Comparison of ENCODE assay signal across 40 mouse cellular contexts in the genomic region with DNA sequence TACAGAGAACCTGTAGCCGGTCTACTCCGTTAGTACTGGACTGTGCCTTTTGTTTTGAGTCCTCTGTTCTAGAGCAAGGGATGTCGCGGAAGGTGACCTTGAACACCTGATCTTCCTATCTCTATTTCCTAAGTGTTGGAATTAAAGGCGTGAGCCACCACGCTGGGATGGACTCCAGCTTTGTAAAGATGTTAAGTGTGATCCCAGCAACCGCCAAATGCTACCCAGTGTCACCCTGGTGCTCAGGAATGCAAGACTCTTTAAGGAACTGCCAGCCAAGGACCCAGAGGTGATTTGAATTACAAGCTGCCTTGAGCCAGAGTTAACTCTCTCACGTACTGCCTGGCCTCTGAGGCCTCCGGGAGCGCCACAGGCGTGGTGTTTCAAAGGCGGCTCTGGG. TPM values are rescaled to one million over a fixed set of nuclear protein-coding genes. Genes with fewer than 3 reads are reported as not detected.
DNase-seq lines count a peak whose midpoint lies in the region; ATAC-seq and TF ChIP-seq lines count a peak whose summit lies in the region.
"Had no signal": no experiment of that assay in that cellular context is flagged by ENCODE, and none has a peak within 500 bp of the region (broad histone marks: within the 10 kb centered on the region; RNA-seq: fewer than 3 reads in every experiment).

No protein-coding gene starts in this region.

- no peak overlapping the region for H3K4me3 ChIP-seq in hindbrain, embryonic 10.5 days
- no peak overlapping the region for H3K4me3 ChIP-seq in hindbrain, embryonic 12.5 days
- H3K4me3 ChIP-seq in E14TG2a.4 (replicated peaks; ENCODE audit: low read length) (peak overlapping the region; percentile 58; the same call in 1 of the 2 replicates), ES-Bruce4 (ENCODE audit: low read depth, low read length) (no peak overlapping the region)
- no peak overlapping the region for H3K4me3 ChIP-seq in limb, embryonic 10.5 days
- H3K4me3 ChIP-seq: erythroblast, embryonic 14.5 days; forebrain, embryonic 13.5 days; heart, embryonic 12.5 days; layer of hippocampus, adult 2 months; limb, embryonic 15.5 days; liver, embryonic 13.5 days; megakaryocyte, embryonic 14.5 days had no signal

- H3K4me1 ChIP-seq in hindbrain, embryonic 10.5 days (replicated peaks), result peaks cover 11% of the 10 kb centered on the region
- no peaks in the 10 kb centered on the region for H3K4me1 ChIP-seq in hindbrain, embryonic 12.5 days
- H3K4me1 ChIP-seq in E14TG2a.4 (replicated peaks; ENCODE audit: low read depth, low read length), result peaks cover 58% of the 10 kb centered on the region
- H3K4me1 ChIP-seq in ES-Bruce4 (ENCODE audit: control insufficient read depth, insufficient read depth, low read length), result peaks cover 2% of the 10 kb centered on the region
- peaks cover 3% of the 10 kb centered on the region; the same call in 1 of the 2 replicates for H3K4me1 ChIP-seq in limb, embryonic 10.5 days
- H3K4me1 ChIP-seq: forebrain, embryonic 13.5 days; heart, embryonic 12.5 days; liver, embryonic 13.5 days; megakaryocyte, embryonic 14.5 days had no signal

- no peaks in the 10 kb centered on the region for H3K36me3 ChIP-seq in hindbrain, embryonic 10.5 days
- no peaks in the 10 kb centered on the region for H3K36me3 ChIP-seq in hindbrain, embryonic 12.5 days
- H3K36me3 ChIP-seq in E14TG2a.4 (ENCODE audit: insufficient read depth, low read length) (no peaks in the 10 kb centered on the region), ES-Bruce4 (ENCODE audit: control insufficient read depth, insufficient read depth, low read length, poor library complexity, severe bottlenecking) (no peaks in the 10 kb centered on the region)
- no peaks in the 10 kb centered on the region for H3K36me3 ChIP-seq in limb, embryonic 10.5 days
- H3K36me3 ChIP-seq: heart, embryonic 12.5 days; limb, embryonic 15.5 days; liver, embryonic 13.5 days had no signal

- no peak overlapping the region for H3K4me2 ChIP-seq in hindbrain, embryonic 12.5 days (replicated peaks)
- H3K4me2 ChIP-seq: forebrain, embryonic 13.5 days; heart, embryonic 12.5 days; limb, embryonic 15.5 days; liver, embryonic 13.5 days had no signal

- H3K9me3 ChIP-seq in hindbrain, embryonic 10.5 days, result no peaks in the 10 kb centered on the region
- H3K9me3 ChIP-seq in hindbrain, embryonic 12.5 days (replicated peaks), result no peaks in the 10 kb centered on the region
- H3K9me3 ChIP-seq in E14TG2a.4 (ENCODE audit: low read length) (no peaks in the 10 kb centered on the region), ES-Bruce4 (replicated peaks; ENCODE audit: control insufficient read depth, insufficient read depth, low read length, poor library complexity, severe bottlenecking) (no peaks in the 10 kb centered on the region)
- H3K9me3 ChIP-seq in limb, embryonic 10.5 days (replicated peaks), result no peaks in the 10 kb centered on the region
- H3K9me3 ChIP-seq: forebrain, embryonic 13.5 days; heart, embryonic 12.5 days; limb, embryonic 15.5 days; liver, embryonic 13.5 days had no signal

- H3K9ac ChIP-seq in hindbrain, embryonic 12.5 days, result no peak overlapping the region
- H3K9ac ChIP-seq in ES-Bruce4 (ENCODE audit: low read depth, poor library complexity, severe bottlenecking), result no peak overlapping the region
- H3K9ac ChIP-seq: forebrain, embryonic 13.5 days; heart, embryonic 12.5 days; limb, embryonic 15.5 days; liver, embryonic 13.5 days had no signal

- H3K27me3 ChIP-seq in hindbrain, embryonic 10.5 days (ENCODE audit: insufficient read depth, poor library complexity, severe bottlenecking), result peaks cover 71% of the 10 kb centered on the region
- H3K27me3 ChIP-seq in hindbrain, embryonic 12.5 days, result peaks cover 51% of the 10 kb centered on the region
- H3K27me3 ChIP-seq in E14TG2a.4 (ENCODE audit: insufficient read depth, low read length) (peaks cover 25% of the 10 kb centered on the region), ES-Bruce4 (ENCODE audit: control insufficient read depth, insufficient read depth, low read length, poor library complexity, severe bottlenecking) (no peaks in the 10 kb centered on the region)
- H3K27me3 ChIP-seq in limb, embryonic 10.5 days (ENCODE audit: low read depth, poor library complexity, severe bottlenecking), result peaks cover 68% of the 10 kb centered on the region

- peak; percentile 13 for DNase-seq in hindbrain, embryonic 10.5 days (ENCODE audit: low spot score)
- DNase-seq in limb, embryonic 10.5 days (ENCODE audit: low spot score), result peak; percentile 33
- DNase-seq in yolk sac, embryonic 10.5 days (ENCODE audit: low spot score), result no peak
- DNase-seq: adrenal gland, postnatal 36 days; B cell, adult 2 months; cerebellum, adult 2 months; cerebellum, postnatal 14 days; gastrocnemius, postnatal 25 days; heart, adult 18-20 months; heart, postnatal 4 days; kidney, adult 18-20 months; kidney, postnatal 36 days; liver, embryonic 13.5 days; lung, adult 18-20 months; lung, postnatal 4 days; right cerebral cortex, postnatal 25 days; spleen, adult 18-20 months; thymus, postnatal 14 days had no signal

- ATAC-seq in hindbrain, embryonic 12.5 days (ENCODE audit: low FRiP score), result no peak
- ATAC-seq in granulocyte monocyte progenitor cell, adult 5-6 weeks (replicated peaks; ENCODE audit: poor library complexity, severe bottlenecking), result no peak
- ATAC-seq: forebrain, embryonic 13.5 days; hindbrain, embryonic 16.5 days; lung, postnatal 0 days; Patski had no signal

- no peak overlapping the region for H3K27ac ChIP-seq in hindbrain, embryonic 10.5 days
- no peak overlapping the region for H3K27ac ChIP-seq in hindbrain, embryonic 12.5 days
- H3K27ac ChIP-seq in ES-Bruce4 (ENCODE audit: insufficient read depth, low read length), result peak overlapping the region; percentile 88
- H3K27ac ChIP-seq in limb, embryonic 10.5 days, result no peak overlapping the region
- H3K27ac ChIP-seq: forebrain, embryonic 13.5 days; layer of hippocampus, adult 2 months; limb, embryonic 15.5 days; liver, embryonic 13.5 days had no signal

- WGBS in hindbrain, embryonic 10.5 days, result 23% methylated on average over 12 of the region's 12 CpGs
- WGBS in hindbrain, embryonic 12.5 days, result 18% methylated on average over 12 of the region's 12 CpGs
- WGBS in limb, embryonic 10.5 days, result 11% methylated on average over 12 of the region's 12 CpGs

- TF ChIP-seq POLR2A in ES-Bruce4 (IDR thresholded peaks at IDR 0.05; ENCODE audit: insufficient read depth, low read length), result no peak

- peak; percentile 96 for TF ChIP-seq EP300 in ES-Bruce4 (IDR thresholded peaks at IDR 0.05; ENCODE audit: insufficient read depth, low read depth, low read length)

- TF ChIP-seq CTCF in E14TG2a.4 (conservative IDR thresholded peaks at IDR 0.05; ENCODE audit: low read length) (no peak), ES-Bruce4 (IDR thresholded peaks at IDR 0.05; ENCODE audit: low read depth, low read length) (no peak)

RNA-seq across cellular contexts. Expression of a gene that starts 8.4 kb away (rescaled TPM):
- polyA plus RNA-seq in hindbrain, embryonic 10.5 days (2016; fragmentation: Nextera tagmentation; extraction: Ambion mirVana), result 16.1 and 20.1 TPM in 2 replicates
- polyA plus RNA-seq in hindbrain, embryonic 12.5 days (2016; fragmentation: Nextera tagmentation; extraction: Ambion mirVana), result 27.5 and 31.5 TPM in 2 replicates
- 73.1 and 78.2 TPM in 2 replicates for polyA plus RNA-seq in ES-Bruce4 (2011; ENCODE audit: insufficient read depth, insufficient read length, low read depth, missing spikeins)
- 6.7 and 11.4 TPM in 2 replicates for polyA plus RNA-seq in limb, embryonic 10.5 days (2016; fragmentation: Nextera tagmentation; extraction: Ambion mirVana)
- not detected in 2 replicates for total RNA-seq in granulocyte monocyte progenitor cell, adult 5-6 weeks (2014; fragmentation: Nextera tagmentation)
- total RNA-seq in granulocyte monocyte progenitor cell, adult 5-6 weeks (2017), result not detected in 2 replicates
- total RNA-seq: adrenal gland, adult 18-20 months; adrenal gland, postnatal 36 days; gastrocnemius, adult 18-20 months; gastrocnemius, postnatal 25 days; heart, adult 18-20 months; heart, postnatal 4 days; MEL; neutrophil, adult 5-6 weeks had no signal
- polyA plus RNA-seq: erythroblast, embryonic 14.5 days; heart, postnatal 0 days; intestine, embryonic 14.5 days; kidney, embryonic 16.5 days; liver, embryonic 13.5 days; lung, postnatal 0 days; Patski; stomach, embryonic 16.5 days; urinary bladder, adult 2 months had no signal
